Mouse (Mus musculus) testis, postnatal 10 days (tissue): ENCODE results near the gene Pcbp1.
A peak's percentile ranks its signal among the peaks of the same experiment; 100 is the strongest.

Source experiments
- DNase-seq: peaks from one replicate; pipeline ENCODE4 v3.0.0; 2021; ENCODE audit warnings: low spot score

Gene Pcbp1

DNA sequence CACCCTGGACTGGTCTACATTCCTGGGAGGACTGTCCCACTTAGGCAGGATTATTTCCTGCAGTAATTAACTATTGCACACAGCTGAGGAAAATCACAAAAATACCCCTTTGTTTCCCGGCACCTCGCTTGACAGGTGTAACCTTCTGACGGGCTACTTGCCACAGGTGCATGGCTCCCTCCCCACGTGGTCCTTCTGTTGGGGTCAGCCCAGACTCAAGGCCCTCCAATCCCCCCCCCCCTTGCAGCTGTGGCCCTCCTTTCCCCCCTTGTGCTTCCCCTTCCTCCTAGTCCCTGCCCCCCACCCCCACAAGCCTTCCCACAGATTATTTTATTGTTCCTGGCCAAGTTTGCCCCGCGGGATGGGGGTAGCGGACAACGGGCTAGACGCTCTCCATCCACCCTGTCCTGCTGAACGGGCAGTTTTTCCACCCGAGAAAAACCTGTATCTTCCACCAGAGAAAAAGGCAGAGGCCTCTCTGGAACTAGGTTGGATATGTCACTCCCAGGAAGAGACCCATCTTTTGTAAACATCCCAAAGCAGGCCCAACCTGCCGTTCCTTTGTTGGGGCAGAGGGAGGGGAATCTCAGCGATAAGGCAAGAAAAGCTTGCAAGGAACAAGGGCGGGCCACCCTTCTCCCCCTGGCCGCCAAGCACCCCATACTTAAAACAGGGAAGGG lies 2.2 kb downstream of the Pcbp1 start:
- no peak for DNase-seq

DNA sequence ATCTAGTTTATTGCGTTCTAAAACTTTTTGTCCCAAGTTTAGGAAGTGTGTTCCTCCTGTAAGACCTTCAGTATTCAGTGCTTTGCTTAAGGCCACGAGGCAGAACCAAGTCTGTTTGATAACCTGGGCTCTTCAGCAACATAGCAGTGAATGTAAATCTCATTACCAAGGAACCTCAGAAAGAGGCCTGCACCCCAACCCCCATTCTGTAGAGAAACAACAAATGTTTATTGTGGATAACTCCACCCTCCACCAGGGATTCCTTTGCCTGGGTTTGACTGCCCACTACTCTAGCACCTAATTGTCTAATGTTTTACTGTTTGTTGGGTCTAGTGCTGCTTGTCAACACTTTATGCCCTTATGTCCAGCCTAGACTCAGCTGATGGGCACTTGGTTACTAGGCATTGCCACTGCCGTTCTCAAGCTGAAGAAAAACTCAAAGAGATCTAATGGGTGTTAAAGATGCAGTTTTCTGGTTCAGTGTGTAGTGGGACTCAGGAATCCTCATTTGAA lies 2.8 kb downstream of the Pcbp1 start:
- no peak for DNase-seq

DNA sequence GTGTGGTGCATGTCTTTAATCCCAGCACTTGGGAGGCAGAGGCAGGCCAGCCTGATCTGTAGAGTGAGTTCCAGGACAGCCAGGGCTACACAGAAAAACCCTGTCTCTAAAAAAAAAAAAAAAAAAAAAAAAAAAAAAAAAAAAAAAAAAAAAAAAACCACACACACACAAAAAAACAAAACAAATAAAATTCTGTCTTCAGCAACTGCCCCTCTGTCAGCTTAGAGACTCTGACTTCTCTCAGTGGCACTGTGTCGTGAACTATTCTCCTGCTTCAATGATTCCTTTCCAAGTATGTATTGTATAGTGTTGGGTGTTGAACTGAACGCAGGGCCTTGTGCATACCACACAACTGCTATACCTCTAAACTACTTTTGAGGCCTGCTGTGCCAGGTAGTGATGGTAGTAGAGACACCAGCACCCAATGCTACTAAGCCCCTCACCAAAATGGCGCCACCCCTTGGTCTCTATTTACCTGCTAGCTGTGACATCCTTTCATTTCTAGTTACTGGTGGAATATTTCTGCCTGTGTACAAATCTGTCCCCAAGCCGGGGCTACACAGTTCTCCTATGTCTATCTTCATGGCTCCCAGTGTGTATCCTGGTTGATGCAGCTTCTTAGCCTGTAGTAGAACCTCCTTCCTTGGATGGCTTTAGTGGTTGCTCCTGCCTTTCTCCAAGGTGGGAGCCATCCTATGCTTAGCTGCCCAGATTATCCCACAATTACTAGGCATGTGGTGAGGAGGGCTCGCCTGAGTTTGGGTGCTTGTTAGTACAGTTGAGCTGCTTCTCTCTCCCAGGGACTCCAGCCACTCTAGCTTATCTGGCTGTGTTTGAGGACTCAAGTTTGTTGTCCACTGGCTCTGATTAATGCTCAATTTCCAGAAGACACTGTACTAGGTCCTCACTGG lies 3.9 kb downstream of the Pcbp1 start:
- DNase-seq: no peak

DNA sequence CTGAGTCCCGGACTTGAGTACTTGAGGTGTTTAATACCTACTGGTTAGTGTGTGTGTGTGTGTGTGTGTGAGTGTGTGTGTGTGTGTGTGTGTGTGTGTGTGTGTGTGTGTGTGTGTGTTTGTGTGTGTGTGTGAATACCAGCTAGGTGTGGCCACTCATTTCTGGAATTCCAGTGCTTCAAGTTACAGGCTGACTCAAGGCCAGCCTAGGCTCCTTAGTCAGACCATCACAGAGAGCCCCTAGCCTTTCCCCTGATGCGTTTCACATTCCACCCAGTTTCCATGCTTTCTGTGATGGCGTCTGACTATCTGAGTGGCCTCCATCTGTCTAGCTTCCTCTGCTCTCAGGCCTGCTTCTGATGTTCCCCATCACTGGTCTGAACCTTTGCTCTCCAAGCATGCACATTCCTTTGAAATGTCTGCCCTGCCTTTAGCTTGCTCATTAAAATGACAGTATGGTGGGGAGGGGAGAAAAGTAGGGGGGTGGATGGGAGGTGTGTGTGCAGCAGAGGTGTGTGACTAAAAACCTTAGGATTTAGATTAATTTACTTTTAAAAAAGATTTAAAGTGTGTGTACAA lies 6.3 kb downstream of the Pcbp1 start:
- DNase-seq: no peak

DNA sequence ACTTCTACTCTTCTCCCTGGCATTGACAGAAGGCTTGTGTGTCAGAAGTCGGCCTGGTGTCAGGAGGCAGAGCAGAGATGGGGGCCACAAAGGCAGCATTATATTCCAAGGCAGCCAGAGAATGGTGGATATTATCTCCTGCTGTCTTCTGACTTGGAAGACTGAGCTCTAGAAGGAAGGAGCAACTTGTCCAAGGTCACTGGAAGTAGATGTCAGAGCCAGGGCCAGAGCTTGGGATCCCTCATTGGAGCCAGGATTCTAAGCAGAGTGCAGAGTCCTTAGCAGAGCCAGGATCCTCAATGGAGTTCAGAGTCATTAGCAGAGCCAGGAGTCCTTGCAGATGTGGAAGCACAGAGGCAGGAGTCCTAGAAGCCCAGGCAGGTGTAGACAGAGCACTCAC lies 10.1 kb downstream of the Pcbp1 start:
- DNase-seq: peak; percentile 58

DNA sequence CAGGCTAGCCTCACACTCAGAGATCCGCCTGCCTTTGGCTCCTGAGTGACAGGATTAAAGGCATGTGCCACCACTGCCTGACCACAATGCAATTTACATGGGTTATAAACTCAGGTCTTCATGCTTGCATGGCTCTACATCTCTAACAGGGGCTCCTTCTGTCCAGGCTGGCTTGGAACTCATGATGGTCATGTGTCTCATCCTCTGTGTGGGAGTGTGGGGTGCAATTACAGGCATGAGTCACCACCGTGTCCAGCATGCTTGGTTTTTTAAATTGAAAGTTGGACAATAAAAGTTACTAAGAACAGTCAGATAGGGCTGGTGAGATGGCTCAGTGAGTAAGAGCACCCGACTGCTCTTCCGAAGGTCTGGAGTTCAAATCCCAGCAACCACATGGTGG lies 12.8 kb downstream of the Pcbp1 start:
- DNase-seq: no peak

DNA sequence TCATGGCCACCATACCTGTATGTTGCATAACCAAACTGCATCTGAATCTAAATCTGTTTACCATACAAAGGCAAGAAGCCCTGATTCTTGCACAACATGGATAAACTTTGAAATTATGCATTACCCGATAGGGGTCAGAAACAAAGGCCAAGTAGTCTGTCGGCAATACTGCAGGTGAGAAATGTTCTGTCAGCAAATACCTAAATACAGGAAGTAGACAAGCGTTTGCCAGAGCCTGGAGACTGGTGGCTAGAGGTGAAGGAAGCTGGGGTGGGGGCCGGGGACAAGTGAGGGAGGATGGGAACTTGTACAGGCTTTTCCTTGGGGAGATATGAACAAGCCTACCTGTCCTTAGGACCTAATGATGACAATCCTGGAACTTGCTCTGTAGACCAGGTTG lies 15.1 kb downstream of the Pcbp1 start:
- DNase-seq: no peak

DNA sequence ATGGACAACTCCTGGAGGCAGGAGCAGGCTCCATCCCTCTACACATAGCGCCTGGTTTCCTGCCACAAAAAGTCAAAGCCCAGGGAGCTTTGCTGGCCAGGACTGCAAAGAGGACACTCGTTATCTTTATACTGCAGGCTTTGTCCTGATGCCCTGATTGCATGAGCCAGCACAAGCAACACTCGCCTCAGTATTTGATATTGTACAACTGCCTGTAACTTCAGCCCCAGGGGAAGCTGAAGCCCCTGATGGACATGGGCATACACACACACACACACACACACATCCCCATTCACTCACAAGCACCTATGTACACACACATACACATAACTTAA lies 16.3 kb downstream of the Pcbp1 start:
- no peak for DNase-seq

DNA sequence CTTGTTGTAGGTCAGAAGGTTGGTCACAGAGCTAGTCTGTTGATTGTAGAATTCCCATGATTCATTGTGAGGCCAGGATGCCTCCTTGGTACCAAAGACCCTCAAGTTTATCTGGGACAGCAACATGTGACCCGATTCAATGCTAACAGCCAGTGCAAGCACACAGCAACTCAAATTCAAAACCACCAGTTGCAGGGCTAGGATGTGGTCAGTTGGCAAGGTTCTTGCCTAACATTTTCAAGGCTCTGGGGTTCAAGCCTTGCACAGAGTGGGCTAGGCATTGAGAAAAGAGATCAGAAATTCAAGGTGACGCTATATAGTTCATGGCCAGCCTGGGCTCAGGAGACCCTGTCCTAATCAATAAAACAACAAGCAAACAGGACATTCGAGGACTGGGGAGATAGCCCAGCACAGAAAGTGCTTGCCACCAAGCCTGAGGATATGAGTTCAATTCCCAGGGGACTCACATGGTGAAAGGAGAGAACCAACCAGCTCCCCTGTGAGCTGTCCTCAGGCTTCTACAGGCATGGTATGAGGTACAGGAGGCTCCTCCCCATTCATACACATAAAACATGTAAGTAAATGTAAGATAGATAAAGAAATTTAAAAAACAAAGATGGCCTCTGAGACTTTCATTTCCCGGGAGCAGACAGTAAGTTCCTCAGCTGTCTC lies 16.8 kb downstream of the Pcbp1 start:
- DNase-seq: no peak

DNA sequence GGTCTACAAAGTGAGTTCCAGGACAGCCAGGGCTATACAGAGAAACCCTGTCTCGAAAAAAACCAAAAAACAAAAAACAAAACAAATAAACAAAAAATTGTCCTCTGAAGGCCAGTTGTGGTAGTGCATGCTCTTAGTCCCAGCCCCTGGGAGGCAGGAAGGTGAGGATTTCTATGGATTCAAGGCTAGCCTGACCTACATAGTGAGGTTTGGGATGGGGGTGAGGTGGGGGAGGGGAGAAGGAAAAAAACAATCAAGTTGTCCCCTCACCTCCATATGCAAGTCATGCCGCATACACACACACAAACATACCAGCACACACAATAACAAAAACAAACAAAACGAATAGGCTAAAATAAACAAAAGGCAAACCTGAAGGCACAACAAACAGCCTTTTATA lies 17.4 kb downstream of the Pcbp1 start:
- DNase-seq: no peak

DNA sequence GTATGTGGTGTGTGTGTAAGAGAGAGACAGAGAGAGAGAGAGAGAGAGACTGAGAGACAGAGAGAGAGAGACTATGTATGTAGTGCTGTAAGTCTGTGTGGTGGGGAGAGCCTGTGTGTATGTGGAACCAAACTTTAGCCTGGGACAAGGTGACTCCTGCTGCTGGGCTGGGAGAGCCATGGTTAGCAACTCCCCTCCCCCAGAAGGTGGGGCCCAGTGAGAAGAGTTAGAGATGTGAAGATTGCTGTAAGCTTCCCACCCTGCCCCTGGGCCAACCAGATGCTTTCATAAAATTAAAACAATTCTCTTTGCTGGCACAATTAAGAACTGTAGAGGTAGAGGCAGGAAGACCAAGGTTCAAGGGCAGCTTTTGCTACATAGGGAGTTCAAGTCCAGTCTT lies 19.0 kb downstream of the Pcbp1 start:
- DNase-seq: no peak

DNA sequence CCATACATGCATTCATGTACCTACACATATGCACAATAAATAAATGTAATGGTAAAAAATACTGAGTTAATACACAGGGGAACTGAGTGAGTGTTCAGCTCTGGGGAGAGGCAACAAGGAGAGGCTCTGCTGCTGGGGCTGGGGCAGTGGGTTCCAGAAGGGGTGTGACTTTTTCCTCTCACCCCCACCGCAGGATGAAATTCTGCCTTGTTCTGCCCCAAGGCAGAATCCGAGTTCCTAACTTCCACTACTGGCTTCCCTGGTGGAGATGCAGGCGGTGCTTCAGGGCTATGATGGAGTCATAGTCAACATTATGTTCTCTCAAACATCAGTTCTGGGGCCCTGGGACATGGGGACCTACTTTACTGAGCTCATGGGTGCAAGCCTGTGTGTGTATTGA lies 19.8 kb downstream of the Pcbp1 start:
- no peak for DNase-seq

DNA sequence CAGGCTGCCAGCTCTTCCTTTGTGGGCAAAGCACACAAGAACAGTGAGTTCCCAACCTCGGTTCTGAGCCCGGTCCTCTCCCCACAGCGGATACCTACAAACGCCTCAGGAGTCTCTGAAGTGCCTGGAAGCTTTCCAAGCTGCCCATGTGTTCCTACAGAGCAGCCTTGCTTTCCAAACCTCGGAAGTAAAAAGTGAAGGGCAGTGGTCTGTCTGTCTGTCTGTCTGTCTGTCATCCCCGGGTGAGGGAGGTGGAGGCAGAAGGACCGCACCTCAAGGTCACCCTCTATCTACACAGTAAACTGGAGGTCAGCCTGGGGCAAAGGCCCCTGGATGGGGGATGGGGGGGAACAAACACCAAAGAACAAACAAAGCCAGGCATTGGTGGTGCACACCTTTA lies 20.4 kb downstream of the Pcbp1 start:
- DNase-seq: peak; percentile 53

DNA sequence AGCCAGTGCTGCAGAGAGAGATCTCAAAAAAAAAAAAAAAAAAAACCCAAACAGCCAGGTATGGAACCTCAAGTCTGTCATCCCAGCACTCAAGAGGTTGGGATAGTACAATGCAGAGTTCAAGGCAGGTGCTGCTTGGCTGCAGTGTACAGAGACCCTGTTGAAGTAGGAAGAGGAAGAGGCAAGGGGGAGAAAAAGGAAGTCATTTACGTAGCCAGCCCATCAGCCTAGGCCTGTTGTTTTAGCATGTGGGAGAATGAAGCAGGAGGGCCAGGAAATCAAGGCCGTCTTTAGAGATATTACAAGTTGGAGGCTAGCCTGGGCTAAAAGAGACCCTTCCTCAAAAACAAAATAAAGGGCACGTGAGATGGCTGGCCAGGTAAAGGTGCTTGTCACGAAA lies 22.6 kb downstream of the Pcbp1 start:
- DNase-seq: no peak

DNA sequence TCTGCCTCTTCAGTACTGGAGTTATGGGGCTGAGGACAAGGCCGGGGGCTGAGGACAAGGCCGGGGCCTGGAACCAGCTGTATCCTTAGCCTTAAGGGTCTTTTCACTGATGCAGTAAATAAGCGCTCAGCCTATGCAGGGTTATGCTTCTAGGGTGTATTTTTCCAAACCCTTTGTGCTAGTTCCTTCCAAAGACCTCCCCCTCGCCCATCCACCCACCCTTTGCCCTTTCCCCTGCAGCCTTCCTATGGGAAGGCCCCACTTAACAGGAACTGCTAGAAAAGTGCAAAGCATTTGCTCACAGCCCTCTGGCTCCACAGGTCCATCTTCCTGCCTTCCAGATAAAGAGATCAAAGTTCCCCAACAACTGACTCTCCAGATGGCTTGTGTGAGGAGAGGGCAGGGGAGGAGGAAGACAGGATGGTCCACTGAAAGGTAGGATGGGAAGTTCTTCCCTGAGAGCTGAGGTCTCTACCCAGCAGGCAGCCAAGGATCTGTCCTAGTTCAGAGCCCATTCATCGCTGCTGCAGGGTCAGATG lies 26.5 kb downstream of the Pcbp1 start:
- no peak for DNase-seq

DNA sequence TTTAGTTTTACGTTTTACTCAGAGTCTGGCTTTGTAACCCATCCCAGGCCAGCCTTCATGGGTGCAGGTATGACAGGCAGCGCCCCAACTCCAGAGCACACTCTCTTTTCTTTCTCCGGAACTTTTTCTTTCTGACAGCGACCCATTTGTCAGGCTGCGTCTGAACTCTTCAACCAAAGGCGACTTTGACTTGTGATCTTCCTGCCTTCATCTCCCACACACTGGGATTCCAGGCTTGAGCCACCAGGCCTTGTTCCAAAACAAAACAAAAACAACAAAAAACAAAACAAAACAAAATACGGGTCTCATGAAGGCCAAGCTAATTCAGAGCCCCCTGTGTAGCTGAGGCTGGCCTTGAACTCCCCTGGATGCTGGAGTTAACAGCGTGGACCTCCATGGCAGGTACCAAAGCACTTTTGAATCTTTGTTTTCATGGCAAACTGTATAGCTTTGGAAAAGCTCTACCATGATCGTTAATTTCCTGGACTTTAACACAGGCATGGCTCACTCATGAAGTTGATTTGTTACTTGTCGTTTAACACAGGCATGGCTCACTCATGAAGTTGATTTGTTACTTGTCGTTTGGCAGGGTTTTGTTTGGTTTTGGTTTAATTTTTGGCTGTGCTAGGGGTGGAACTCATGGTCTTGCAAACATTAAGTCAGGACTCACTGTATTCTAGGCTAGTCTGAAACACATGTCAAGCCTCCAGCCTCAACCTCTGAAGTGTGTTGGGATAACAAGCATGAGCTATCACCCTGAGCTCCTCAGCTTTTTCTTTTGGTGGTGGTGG lies 28.0 kb downstream of the Pcbp1 start:
- no peak for DNase-seq

DNA sequence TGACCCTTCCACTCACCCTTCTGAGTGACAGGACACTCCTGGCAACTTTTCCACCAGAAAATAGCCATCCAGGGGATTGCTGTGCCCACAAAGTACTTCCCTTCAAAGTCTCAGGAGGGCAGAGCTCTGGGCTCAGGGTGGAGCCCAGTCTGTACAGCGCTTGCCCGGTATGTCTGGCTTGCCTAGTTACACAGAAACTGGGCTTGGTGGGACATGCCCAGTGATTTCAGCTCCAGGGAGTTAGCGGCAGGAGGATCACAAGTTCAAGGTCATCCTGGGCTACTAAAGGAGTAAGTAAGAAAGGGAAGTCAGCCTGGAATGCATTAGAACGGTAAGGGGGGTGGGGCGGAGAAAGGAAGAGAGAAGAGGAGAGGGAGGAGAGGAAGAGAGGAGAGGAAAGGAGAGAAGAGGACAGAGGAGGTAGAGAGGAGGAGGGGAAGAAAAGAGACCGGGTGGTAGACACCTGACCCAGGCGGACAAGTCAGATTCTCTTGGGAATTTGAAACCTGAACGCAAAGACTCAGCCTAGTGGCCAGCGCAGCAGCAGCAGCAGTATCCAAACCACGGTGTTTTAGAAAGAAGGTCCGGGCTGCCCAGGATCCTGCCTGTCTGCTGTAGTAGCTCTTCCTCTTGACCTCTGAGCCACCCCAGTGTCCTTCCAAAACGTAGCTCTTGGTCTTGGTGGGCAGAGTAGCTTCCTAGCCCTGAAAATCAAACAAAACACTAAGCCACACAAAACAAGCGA lies 28.9 kb downstream of the Pcbp1 start:
- peak; percentile 55 for DNase-seq

DNA sequence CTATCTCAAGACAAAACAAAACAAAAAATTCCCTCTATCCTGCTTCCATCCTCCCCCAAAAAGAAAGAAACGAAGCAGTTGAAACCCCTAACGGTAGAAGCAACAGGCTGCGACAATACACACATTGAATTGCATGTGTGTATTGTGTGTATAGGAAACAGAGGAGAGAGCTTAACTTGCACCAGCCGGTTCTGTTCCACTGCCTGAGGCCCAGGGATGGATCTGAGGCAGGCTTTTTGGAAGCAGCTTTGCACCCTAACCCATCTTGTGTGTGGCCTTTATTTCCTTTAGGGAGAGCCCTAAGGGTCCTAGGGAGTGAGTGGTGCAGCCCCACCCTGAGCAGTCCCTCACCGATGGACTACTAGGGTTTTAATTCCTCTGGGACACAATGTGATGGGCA lies 29.5 kb downstream of the Pcbp1 start:
- no peak for DNase-seq

DNA sequence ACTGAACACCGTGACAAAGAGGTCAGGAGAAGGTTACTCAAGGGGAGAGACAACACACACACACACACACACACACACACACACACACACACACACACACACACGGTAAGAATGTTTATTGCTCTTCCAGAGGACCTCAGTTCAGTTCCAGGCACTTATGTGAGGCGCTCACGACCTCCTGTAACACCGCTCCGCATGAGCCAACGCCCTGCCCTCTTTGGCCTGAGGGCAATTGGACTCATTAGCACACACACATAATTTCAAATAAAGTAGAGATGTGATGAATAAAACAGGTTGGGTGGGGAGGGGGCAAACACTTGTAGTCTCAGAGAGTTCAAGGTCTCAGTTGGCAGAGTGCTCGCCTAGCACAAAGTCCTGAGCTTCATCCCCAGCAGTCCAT lies 30.0 kb downstream of the Pcbp1 start:
- no peak for DNase-seq

DNA sequence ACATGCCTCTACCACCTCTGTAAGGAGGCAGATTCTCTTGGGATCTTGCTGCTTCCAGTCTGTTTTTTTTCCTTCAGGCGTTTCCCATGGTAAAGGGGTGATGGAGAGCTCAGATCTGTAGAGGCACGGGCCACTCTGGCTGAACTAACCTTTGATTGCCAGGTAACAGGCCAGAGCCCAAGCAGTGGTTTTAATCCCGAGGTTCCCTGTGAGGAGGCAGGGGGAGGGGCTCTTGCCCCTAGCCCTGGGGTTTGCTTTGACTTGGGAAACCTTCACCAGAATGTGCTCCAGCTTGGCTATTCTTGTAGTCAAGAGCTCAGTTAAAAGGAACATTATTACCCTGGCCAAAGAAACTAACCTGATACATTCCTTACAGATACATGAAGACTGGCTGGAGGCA lies 30.5 kb downstream of the Pcbp1 start:
- no peak for DNase-seq

DNA sequence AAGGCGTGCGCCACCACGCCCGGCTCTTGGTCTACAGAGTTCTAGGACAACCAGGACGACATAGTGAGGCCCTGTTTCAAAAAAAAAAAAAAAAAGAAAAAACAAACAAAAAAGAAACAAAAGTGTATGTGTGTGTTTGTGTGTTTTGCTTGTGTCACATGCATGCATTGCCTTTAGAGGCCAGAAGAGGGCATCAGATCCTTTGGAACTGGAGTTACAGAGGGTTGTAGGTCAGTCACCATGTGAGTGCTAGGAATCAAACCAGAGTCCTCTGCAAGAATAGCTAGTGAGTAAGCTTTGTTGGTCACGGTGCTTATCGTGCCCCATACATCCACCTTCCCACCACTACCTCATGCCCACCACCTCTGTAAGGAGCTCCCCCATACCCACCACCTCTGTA lies 31.4 kb downstream of the Pcbp1 start:
- DNase-seq: no peak
